Mouse (Mus musculus): ENCODE results near the gene Zfp933. TPM values are rescaled to one million over a fixed set of nuclear protein-coding genes. Genes with fewer than 3 reads are reported as not detected.
A peak's percentile ranks its signal among the peaks of the same experiment; 100 is the strongest.

The Zfp933 gene
- polyA plus RNA-seq (2016; fragmentation: Nextera tagmentation; extraction: Ambion mirVana): 4.7 and 6.0 TPM in 2 replicates

DNA sequence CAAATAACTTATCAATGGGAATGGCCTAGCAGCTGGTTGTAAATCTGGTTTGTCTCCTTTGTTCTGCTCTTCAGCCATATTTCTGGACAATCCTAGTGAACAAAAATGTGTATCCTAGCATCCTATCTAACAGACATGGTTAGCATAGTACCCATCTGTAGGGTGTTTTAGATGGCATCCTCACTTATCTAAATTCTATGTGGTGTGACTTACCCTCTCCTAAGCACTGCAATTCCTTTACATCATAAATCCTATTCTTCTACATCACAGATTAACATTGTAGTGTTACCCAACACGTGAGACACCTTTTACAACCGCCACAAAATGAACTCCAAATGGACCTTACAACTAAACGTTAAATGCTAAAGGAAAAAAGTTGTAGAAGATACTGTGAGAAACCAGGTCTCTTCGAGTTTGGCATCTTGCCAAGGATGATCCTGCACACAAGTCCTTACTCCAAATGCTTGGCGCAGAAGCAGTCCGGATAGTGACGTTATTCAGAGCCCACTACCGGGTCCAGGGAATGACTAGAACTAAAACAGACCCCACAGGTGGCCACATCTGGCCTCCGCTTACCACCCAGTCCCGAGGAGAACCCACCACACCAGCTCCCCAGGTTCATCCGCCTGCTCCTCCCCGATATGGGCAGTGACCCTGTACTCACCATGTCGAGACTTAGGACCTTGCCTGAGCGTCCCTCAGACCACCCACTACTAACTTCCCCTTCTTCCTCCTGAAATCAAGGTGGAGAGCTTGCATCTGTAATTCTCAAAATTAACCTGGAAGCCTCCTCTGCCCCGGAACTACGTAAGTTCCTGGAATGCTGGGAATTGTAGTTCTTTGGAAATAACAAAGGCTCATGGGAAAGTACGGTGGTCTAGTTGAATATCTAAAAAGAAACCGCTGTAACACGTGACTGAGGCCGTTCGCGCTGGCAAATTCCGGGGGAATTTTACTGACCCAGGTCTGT, at the start of gene Zfp933:
Gene Zfp933, minus strand, starts transcription at position 753 of the 970 bp plus-strand sequence.
- Histone ChIP-seq H3K4me1 (peaks cover 16% of the 10 kb centered on the region), H3K9me3 (peaks cover 11% of the 10 kb centered on the region), H3K27me3 (ENCODE audit: poor library complexity, severe bottlenecking) (no peaks in the 10 kb centered on the region), H3K27ac (peak within 1 kb of the TSS; percentile 86), H3K36me3 (replicated peaks) (peaks cover 28% of the 10 kb centered on the region), H3K4me3 (peak within 1 kb of the TSS; percentile 83)
- peak; percentile 63 for DNase-seq (ENCODE audit: extremely low spot score, low spot score)
- 4% methylated on average over 23 of the region's 23 CpGs for WGBS

DNA sequence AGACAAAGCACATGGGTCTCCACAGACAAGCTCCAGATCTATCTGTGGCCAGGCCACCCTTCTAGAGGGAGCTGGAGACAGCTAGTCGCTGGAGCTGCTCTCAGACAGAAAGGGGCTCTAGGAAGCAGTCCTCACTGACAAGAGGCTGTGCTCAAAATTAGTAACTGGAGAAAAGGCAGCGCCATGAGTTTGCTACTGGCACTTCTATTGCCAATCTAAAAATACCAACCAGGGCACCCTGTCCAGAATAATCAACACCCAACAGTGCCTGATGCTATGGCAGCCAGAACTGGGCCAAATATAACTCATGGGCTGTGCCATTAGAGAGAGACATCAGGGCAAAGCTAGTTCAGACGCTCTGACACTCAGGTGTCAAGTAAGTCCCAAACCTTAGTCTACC, 49.2 kb upstream of the Zfp933 start:
- Histone ChIP-seq H3K9me3 (no peaks in the 10 kb centered on the region), H3K36me3 (replicated peaks) (peaks cover 96% of the 10 kb centered on the region), H3K4me3 (no peak overlapping the region), H3K27ac (no peak overlapping the region), H3K4me1 (no peaks in the 10 kb centered on the region), H3K27me3 (ENCODE audit: poor library complexity, severe bottlenecking) (no peaks in the 10 kb centered on the region)
- DNase-seq (ENCODE audit: extremely low spot score, low spot score): no peak
- WGBS: 89% methylated on average over 3 of the region's 3 CpGs

GRCm38 (mm10) chr4:147896411-147896810, 48.2 kb upstream of the Zfp933 start:
- Histone ChIP-seq H3K27ac (no peak overlapping the region), H3K4me1 (no peaks in the 10 kb centered on the region), H3K36me3 (replicated peaks) (peaks cover 97% of the 10 kb centered on the region), H3K4me3 (no peak overlapping the region), H3K9me3 (no peaks in the 10 kb centered on the region), H3K27me3 (ENCODE audit: poor library complexity, severe bottlenecking) (no peaks in the 10 kb centered on the region)
- WGBS: 89% methylated on average over 1 of the region's 1 CpGs
- no peak for DNase-seq (ENCODE audit: extremely low spot score, low spot score)

GRCm38 (mm10) chr4:147895815-147896330, 47.7 kb upstream of the Zfp933 start:
- Histone ChIP-seq H3K4me1 (no peaks in the 10 kb centered on the region), H3K36me3 (replicated peaks) (peaks cover 99% of the 10 kb centered on the region), H3K9me3 (no peaks in the 10 kb centered on the region), H3K27me3 (ENCODE audit: poor library complexity, severe bottlenecking) (no peaks in the 10 kb centered on the region), H3K4me3 (no peak overlapping the region), H3K27ac (no peak overlapping the region)
- DNase-seq (ENCODE audit: extremely low spot score, low spot score): no peak
- 90% methylated on average over 4 of the region's 4 CpGs for WGBS

- 95% methylated on average over 6 of the region's 6 CpGs for WGBS
- Histone ChIP-seq H3K4me3 (no peak overlapping the region), H3K27ac (no peak overlapping the region), H3K27me3 (ENCODE audit: poor library complexity, severe bottlenecking) (no peaks in the 10 kb centered on the region), H3K9me3 (no peaks in the 10 kb centered on the region), H3K36me3 (replicated peaks) (peaks cover 95% of the 10 kb centered on the region), H3K4me1 (no peaks in the 10 kb centered on the region)
- no peak for DNase-seq (ENCODE audit: extremely low spot score, low spot score)
Observed at GRCm38 (mm10) chr4:147890341-147890740, 42.2 kb upstream of the Zfp933 start.

- Histone ChIP-seq H3K4me1 (no peaks in the 10 kb centered on the region), H3K4me3 (no peak overlapping the region), H3K27me3 (ENCODE audit: poor library complexity, severe bottlenecking) (no peaks in the 10 kb centered on the region), H3K27ac (no peak overlapping the region), H3K9me3 (no peaks in the 10 kb centered on the region), H3K36me3 (replicated peaks) (peaks cover 95% of the 10 kb centered on the region)
- DNase-seq (ENCODE audit: extremely low spot score, low spot score): no peak
- WGBS: 94% methylated on average over 4 of the region's 4 CpGs
Observed at GRCm38 (mm10) chr4:147888237-147888636, 40.1 kb upstream of the Zfp933 start.

DNA sequence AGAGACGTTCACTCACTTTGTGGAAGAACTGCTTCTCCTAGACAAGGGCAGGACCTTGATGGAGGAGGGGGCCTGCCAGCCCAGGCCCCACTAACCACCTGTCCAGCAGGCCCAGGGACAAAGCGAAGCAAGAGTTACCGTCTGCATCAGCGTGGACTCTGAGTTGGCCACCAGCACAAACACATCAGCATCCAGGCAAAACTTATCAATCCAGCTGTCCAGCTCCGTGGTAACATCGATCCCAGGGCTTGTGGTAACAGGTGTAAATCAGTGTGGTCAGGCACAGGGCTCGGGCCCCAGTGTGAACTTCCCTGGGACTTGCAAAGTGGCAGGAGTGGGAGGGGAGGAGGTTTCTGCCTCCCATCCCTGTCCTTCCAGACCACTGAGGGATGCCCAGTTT, 39.1 kb upstream of the Zfp933 start:
- no peak for DNase-seq (ENCODE audit: extremely low spot score, low spot score)
- no peak overlapping the region for H3K27ac ChIP-seq
- no peaks in the 10 kb centered on the region for H3K9me3 ChIP-seq
- no peaks in the 10 kb centered on the region for H3K27me3 ChIP-seq (ENCODE audit: poor library complexity, severe bottlenecking)
- H3K4me3 ChIP-seq: no peak overlapping the region
- WGBS: 95% methylated on average over 7 of the region's 7 CpGs
- H3K36me3 ChIP-seq (replicated peaks): peaks cover 95% of the 10 kb centered on the region
- H3K4me1 ChIP-seq: no peaks in the 10 kb centered on the region

GRCm38 (mm10) chr4:147886158-147886557, 38.0 kb upstream of the Zfp933 start:
- Histone ChIP-seq H3K36me3 (replicated peaks) (peaks cover 95% of the 10 kb centered on the region), H3K27ac (no peak overlapping the region)

GRCm38 (mm10) chr4:147884138-147884537, 36.0 kb upstream of the Zfp933 start:
- Histone ChIP-seq H3K27me3 (ENCODE audit: poor library complexity, severe bottlenecking) (no peaks in the 10 kb centered on the region), H3K4me1 (no peaks in the 10 kb centered on the region; the same call in 1 of the 2 replicates), H3K9me3 (no peaks in the 10 kb centered on the region), H3K4me3 (no peak overlapping the region), H3K36me3 (replicated peaks) (peaks cover 99% of the 10 kb centered on the region), H3K27ac (no peak overlapping the region)
- 89% methylated on average over 3 of the region's 3 CpGs for WGBS
- DNase-seq (ENCODE audit: extremely low spot score, low spot score): no peak

More at GRCm38 (mm10) chr4:147886158-147886557, 38.0 kb upstream of the Zfp933 start:
- H3K9me3 ChIP-seq: no peaks in the 10 kb centered on the region
- WGBS: 96% methylated on average over 12 of the region's 12 CpGs
- no peak for DNase-seq (ENCODE audit: extremely low spot score, low spot score)
- no peaks in the 10 kb centered on the region for H3K27me3 ChIP-seq (ENCODE audit: poor library complexity, severe bottlenecking)
- H3K4me1 ChIP-seq: no peaks in the 10 kb centered on the region
- H3K4me3 ChIP-seq: no peak overlapping the region

DNA sequence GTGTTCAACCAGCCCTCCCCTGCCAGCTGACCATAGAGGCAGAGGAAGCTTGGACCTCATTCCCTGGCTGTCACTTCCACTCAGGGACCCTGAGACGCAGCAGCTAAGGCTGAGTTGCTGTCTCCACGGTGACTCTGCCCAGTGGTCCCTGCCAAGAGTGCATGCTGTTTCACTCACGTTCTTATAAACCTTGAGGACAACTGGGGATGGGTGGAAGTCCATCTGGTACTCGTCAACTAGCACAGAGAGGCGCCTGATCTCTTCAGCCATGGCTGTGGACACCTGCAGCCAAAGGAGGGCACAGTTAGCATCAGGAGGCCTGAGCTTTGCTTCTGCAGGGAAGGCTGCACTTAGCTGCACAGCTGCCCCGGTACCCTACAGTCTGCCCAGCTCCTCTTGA, 34.9 kb upstream of the Zfp933 start:
- DNase-seq (ENCODE audit: extremely low spot score, low spot score): no peak
- H3K4me3 ChIP-seq: no peak overlapping the region
- no peaks in the 10 kb centered on the region for H3K27me3 ChIP-seq (ENCODE audit: poor library complexity, severe bottlenecking)
- H3K27ac ChIP-seq: no peak overlapping the region
- no peaks in the 10 kb centered on the region for H3K9me3 ChIP-seq
- WGBS: 90% methylated on average over 6 of the region's 6 CpGs
- H3K36me3 ChIP-seq (replicated peaks): peaks cover 99% of the 10 kb centered on the region
- no peaks in the 10 kb centered on the region; the same call in 1 of the 2 replicates for H3K4me1 ChIP-seq

DNA sequence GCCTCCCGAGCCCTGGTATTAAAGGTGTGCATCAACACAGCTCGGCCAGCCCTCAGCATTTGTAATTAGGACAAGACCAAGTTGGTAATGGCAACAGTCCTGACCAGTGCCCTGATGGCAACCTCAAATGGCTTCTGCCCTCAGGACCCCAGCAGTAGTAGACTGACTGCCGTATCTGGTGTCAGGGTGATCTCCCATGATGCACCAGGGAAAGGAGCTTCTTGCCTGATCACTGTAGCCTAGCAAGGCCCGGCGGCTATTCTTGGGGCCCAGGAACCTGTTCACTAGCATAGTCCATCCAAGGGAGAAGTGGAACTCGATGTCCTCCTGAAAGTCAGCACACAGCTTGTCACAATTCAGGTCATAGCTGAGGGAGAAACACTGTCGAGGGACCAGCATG, 33.6 kb upstream of the Zfp933 start:
- WGBS: 95% methylated on average over 7 of the region's 7 CpGs
- Histone ChIP-seq H3K4me3 (no peak overlapping the region), H3K27ac (no peak overlapping the region), H3K9me3 (no peaks in the 10 kb centered on the region), H3K36me3 (replicated peaks) (peaks cover 97% of the 10 kb centered on the region), H3K4me1 (no peaks in the 10 kb centered on the region; the same call in 1 of the 2 replicates), H3K27me3 (ENCODE audit: poor library complexity, severe bottlenecking) (no peaks in the 10 kb centered on the region)
- DNase-seq (ENCODE audit: extremely low spot score, low spot score): no peak

- Histone ChIP-seq H3K9me3 (no peaks in the 10 kb centered on the region), H3K27ac (no peak overlapping the region), H3K36me3 (replicated peaks) (peaks cover 97% of the 10 kb centered on the region), H3K4me1 (no peaks in the 10 kb centered on the region; the same call in 1 of the 2 replicates), H3K4me3 (no peak overlapping the region), H3K27me3 (ENCODE audit: poor library complexity, severe bottlenecking) (no peaks in the 10 kb centered on the region)
- no peak for DNase-seq (ENCODE audit: extremely low spot score, low spot score)
- 69% methylated on average over 5 of the region's 5 CpGs for WGBS
Observed at GRCm38 (mm10) chr4:147879865-147880264, 31.7 kb upstream of the Zfp933 start.

- Histone ChIP-seq H3K9me3 (no peaks in the 10 kb centered on the region), H3K27me3 (ENCODE audit: poor library complexity, severe bottlenecking) (no peaks in the 10 kb centered on the region), H3K4me3 (no peak overlapping the region), H3K36me3 (replicated peaks) (peaks cover 97% of the 10 kb centered on the region), H3K4me1 (no peaks in the 10 kb centered on the region; the same call in 1 of the 2 replicates), H3K27ac (no peak overlapping the region)
- 91% methylated on average over 2 of the region's 2 CpGs for WGBS
- no peak for DNase-seq (ENCODE audit: extremely low spot score, low spot score)
Observed at GRCm38 (mm10) chr4:147879456-147879855, 31.3 kb upstream of the Zfp933 start.

All from forebrain, embryonic 10.5 days (tissue).